Mouse (Mus musculus): Measurements from ENCODE around the gene Tctex1d4.
A peak's percentile ranks its signal among the peaks of the same experiment; 100 is the strongest.

DNA sequence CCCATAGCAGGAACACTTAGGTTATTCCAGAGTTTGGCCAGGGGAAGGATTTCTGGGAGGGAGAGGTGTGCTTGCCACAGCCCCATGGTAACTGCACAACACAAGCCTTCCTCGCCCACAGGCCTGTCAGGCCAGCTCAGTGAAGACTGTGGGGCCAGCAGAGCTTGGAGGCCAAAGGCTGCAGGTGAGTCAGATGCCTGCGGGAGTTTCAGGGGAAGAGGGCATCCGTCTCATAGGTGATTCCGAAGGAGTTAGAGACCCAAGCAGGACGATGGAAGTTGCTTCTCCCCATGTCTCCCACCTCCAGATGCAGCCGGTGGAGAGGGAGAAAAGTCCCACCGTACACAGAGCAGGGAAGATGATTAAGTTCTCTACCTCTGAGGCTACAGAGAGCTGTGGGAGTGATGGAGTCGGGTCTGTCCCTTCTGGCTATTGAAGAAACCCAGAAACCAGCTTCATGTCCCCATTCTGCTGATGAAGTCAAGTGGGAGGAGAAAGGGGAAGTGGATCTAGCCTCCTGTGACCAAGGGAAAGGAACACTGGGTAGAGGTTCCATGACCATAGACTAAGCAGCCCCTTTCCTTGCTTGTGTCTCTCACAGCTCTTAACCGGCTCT is at the start of gene Tctex1d4:
- TF ChIP-seq POLR2A (IDR thresholded peaks at IDR 0.05; ENCODE audit: low read depth, low read length) (peak; percentile 54), ZKSCAN1 (IDR thresholded peaks at IDR 0.05; ENCODE audit: borderline replicate concordance, low read depth, low read length) (no peak), CTCF (conservative IDR thresholded peaks at IDR 0.05 in 1 of 2, IDR thresholded peaks at IDR 0.05 in 1 of 2; ENCODE audit: low read depth in 2 of 2, low read length in 2 of 2) (no peak)
